Mouse (Mus musculus) liver, embryonic 14.5 days (tissue): ENCODE data around the gene Vmp1.

Experiments
- CTCF ChIP-seq: IDR thresholded peaks from 2 replicates; pipeline ENCODE4 v1.5.1; 2016; ENCODE audit warnings: antibody characterized with exemption, low read depth, control low read depth
- EP300 ChIP-seq: IDR thresholded peaks from 2 replicates; pipeline ENCODE4 v1.6.1; 2016; ENCODE audit warnings: antibody characterized with exemption, low read depth

DNA sequence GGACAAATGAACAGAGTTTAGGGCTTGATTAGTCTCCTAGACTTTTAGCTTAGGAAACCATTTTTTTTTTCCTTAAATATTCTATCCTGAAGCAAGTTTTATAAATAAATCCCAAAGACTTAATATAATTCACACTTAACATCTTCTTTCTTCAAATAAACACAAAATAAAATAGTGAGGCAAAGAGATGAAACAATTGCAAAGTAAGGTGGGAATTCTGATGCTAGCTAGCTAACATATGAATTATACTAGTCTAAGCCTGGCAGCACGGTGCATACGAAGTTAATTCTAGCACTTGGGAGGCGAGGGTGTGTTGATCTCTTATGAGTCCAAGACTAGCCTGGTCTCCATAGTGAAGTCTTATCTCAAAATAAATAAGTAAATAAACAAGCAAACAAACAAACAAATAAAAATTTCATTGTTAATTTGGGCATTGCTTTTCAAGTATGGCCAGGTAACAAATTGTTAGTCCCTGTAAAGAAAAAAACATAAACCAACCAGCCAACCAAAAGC is 100.3 kb downstream of the Vmp1 start:
- TF ChIP-seq CTCF: no peak
- TF ChIP-seq EP300: no peak
